ENCODE assay signal across 9 mouse cellular contexts in genomic region chr1:180334541-180334940, GRCm38 (mm10). TPM values are rescaled to one million over a fixed set of nuclear protein-coding genes. Genes with fewer than 3 reads are reported as not detected.
DNase-seq lines count a peak whose midpoint lies in the region; ATAC-seq and TF ChIP-seq lines count a peak whose summit lies in the region.
"Had no signal": no experiment of that assay in that cellular context is flagged by ENCODE, and none has a peak within 500 bp of the region (broad histone marks: within the 10 kb centered on the region; RNA-seq: fewer than 3 reads in every experiment).

No protein-coding gene starts in this region.

- peaks cover 22% of the 10 kb centered on the region for H3K79me2 ChIP-seq in MEL (ENCODE audit: control insufficient read depth, insufficient read depth, low read length, poor library complexity)

- H3K27ac ChIP-seq in kidney, adult 2 months (ENCODE audit: insufficient read depth, low read depth, low read length) = peak overlapping the region; percentile 20; the same call in 1 of the 2 replicates
- no peak overlapping the region for H3K27ac ChIP-seq in MEL (ENCODE audit: control insufficient read depth, low read depth, low read length)
- H3K27ac ChIP-seq in limb, embryonic 15.5 days = no peak overlapping the region

- ATAC-seq in limb, embryonic 15.5 days (ENCODE audit: insufficient number of reproducible peaks, low FRiP score, low TSS enrichment, low read depth) = no peak

- TF ChIP-seq CTCF in kidney, adult 2 months (conservative IDR thresholded peaks at IDR 0.05; ENCODE audit: insufficient read depth, insufficient read length, low read depth, low read length) = no peak
- no peak for TF ChIP-seq CTCF in MEL (IDR thresholded peaks at IDR 0.05 in 2 of 3, conservative IDR thresholded peaks at IDR 0.05 in 1 of 3; ENCODE audit: control insufficient read depth in 1 of 3, insufficient read depth in 1 of 3, low read depth in 2 of 3, low read length in 3 of 3, poor library complexity in 1 of 3, severe bottlenecking in 1 of 3)

- TF ChIP-seq POLR2A in kidney, adult 2 months (IDR thresholded peaks at IDR 0.05; ENCODE audit: low read depth, low read length) = no peak
- TF ChIP-seq POLR2A in MEL (IDR thresholded peaks at IDR 0.05; ENCODE audit: control insufficient read depth in 1 of 2, insufficient read depth in 1 of 2, low read depth in 1 of 2, low read length in 2 of 2, poor library complexity in 1 of 2) = no peak

- H3K36me3 ChIP-seq in kidney, adult 2 months (ENCODE audit: control insufficient read depth, insufficient read depth, low read length) = peaks cover 2% of the 10 kb centered on the region; the same call in 1 of the 2 replicates
- H3K36me3 ChIP-seq in MEL (ENCODE audit: control insufficient read depth in 1 of 2, insufficient read depth in 2 of 2, low read length in 2 of 2) = peaks cover 0 to 38% of the 10 kb centered on the region in 2 experiments; a peak in 2 of 4 replicates
- H3K36me3 ChIP-seq in limb, embryonic 15.5 days = peaks cover 13% of the 10 kb centered on the region

- H3K9ac ChIP-seq in MEL (ENCODE audit: control insufficient read depth, low read depth, low read length, poor library complexity, severe bottlenecking) = no peak overlapping the region
- no peak overlapping the region for H3K9ac ChIP-seq in limb, embryonic 15.5 days

- H3K4me3 ChIP-seq in kidney, adult 2 months (ENCODE audit: insufficient read depth, low read depth, low read length) = peak overlapping the region; percentile 36; the same call in 1 of the 2 replicates
- H3K4me3 ChIP-seq in MEL (ENCODE audit: control insufficient read depth in 1 of 2, insufficient read depth in 1 of 2, low read depth in 2 of 2, low read length in 2 of 2) = no peak overlapping the region
- peak overlapping the region; percentile 76; the same call in 1 of the 2 replicates for H3K4me3 ChIP-seq in limb, embryonic 15.5 days

- DNase-seq in kidney, adult 2 months = no peak
- no peak for DNase-seq in kidney, postnatal 25 days
- DNase-seq in A20 (ENCODE audit: low read depth, low spot score) (peak; percentile 52), MEL (ENCODE audit: low read depth, low spot score) (peak; percentile 28), MN1 (ENCODE audit: low spot score) (no peak)
- no peak for DNase-seq in right cerebral cortex, adult 2 months (ENCODE audit: low spot score in 2 of 2)
- DNase-seq in thymus, postnatal 4 days = no peak
- DNase-seq: gastrocnemius, postnatal 25 days had no signal

- peak overlapping the region; percentile 76 for H3K4me2 ChIP-seq in limb, embryonic 15.5 days

- no peak; a peak in 1 of 4 replicates for TF ChIP-seq EP300 in MEL (IDR thresholded peaks at IDR 0.05; ENCODE audit: low read depth in 1 of 2, low read length in 2 of 2)

- H3K9me3 ChIP-seq in MEL (replicated peaks; ENCODE audit: insufficient read depth, low read length) = no peaks in the 10 kb centered on the region
- no peaks in the 10 kb centered on the region for H3K9me3 ChIP-seq in limb, embryonic 15.5 days

- no peaks in the 10 kb centered on the region for H3K27me3 ChIP-seq in kidney, adult 2 months (replicated peaks; ENCODE audit: control insufficient read depth, insufficient read depth, low read length)
- H3K27me3 ChIP-seq in MEL (ENCODE audit: control insufficient read depth in 1 of 2, insufficient read depth in 2 of 2, low read length in 2 of 2) = no peaks in the 10 kb centered on the region
- H3K27me3 ChIP-seq in limb, embryonic 15.5 days = no peaks in the 10 kb centered on the region

- TF ChIP-seq RAD21 in MEL (IDR thresholded peaks at IDR 0.05; ENCODE audit: low read depth, low read length) = no peak

- 77% methylated on average over 6 of the region's 6 CpGs for WGBS in kidney, adult 2 months
- WGBS in limb, embryonic 15.5 days = 78% methylated on average over 6 of the region's 6 CpGs

- H3K4me1 ChIP-seq in kidney, adult 2 months (ENCODE audit: control insufficient read depth, insufficient read depth, low read length) = peaks cover 19% of the 10 kb centered on the region
- H3K4me1 ChIP-seq in MEL (ENCODE audit: control insufficient read depth in 1 of 2, insufficient read depth in 2 of 2, low read length in 2 of 2) = peaks cover 10 to 39% of the 10 kb centered on the region in 2 experiments
- peaks cover 65% of the 10 kb centered on the region for H3K4me1 ChIP-seq in limb, embryonic 15.5 days

TF ChIP-seq in MEL, 35 proteins besides CTCF, POLR2A, EP300 and RAD21:
- TF ChIP-seq KAT2A (conservative IDR thresholded peaks at IDR 0.05; ENCODE audit: low read depth, low read length) (no peak), ZC3H11A (IDR thresholded peaks at IDR 0.05; ENCODE audit: low read depth, low read length) (no peak), GABPA (IDR thresholded peaks at IDR 0.05; ENCODE audit: low read depth, low read length) (no peak), GATA1 (IDR thresholded peaks at IDR 0.05; ENCODE audit: low read depth, low read length) (no peak), BHLHE40 (IDR thresholded peaks at IDR 0.05; ENCODE audit: borderline replicate concordance, low read depth, low read length) (no peak), SMC3 (IDR thresholded peaks at IDR 0.05; ENCODE audit: low read depth, low read length) (no peak), RCOR1 (IDR thresholded peaks at IDR 0.05; ENCODE audit: low read depth, low read length) (no peak), JUND (IDR thresholded peaks at IDR 0.05; ENCODE audit: low read depth, low read length) (no peak)

RNA-seq across cellular contexts. Expression of gene Itpkb, which starts 4.3 kb away (rescaled TPM):
- polyA plus RNA-seq in kidney, adult 2 months (2012; rRNA removed) = 14.1 and 14.9 TPM in 2 replicates
- 3.4 and 3.7 TPM in 2 replicates for total RNA-seq in MEL (2012; rRNA removed)
- 1 to 10 TPM in 1 of 2 experiments, not detected in 1; 9.2 TPM for polyA plus RNA-seq in MEL (2012; ENCODE audit: insufficient read depth in 1 of 2, insufficient read length in 2 of 2, low read depth in 1 of 2, low replicate concordance in 2 of 2, missing spikeins in 1 of 2)
- polyA plus RNA-seq in limb, embryonic 15.5 days (2015; fragmentation: Nextera tagmentation; extraction: Ambion mirVana) = 12.7 and 15.1 TPM in 2 replicates

Comparison
In these comparisons a context has a peak if more than half of its experiments do, and no peak if none do; other contexts are left out.
1. DNase-seq: peak in A20 (single experiment) and MEL (single experiment); none in kidney, adult 2 months (single experiment), kidney, postnatal 25 days (0 of 2), right cerebral cortex, adult 2 months (0 of 2), MN1 (single experiment) and thymus, postnatal 4 days (single experiment).
2. H3K4me3 ChIP-seq: peak in kidney, adult 2 months (single experiment) and limb, embryonic 15.5 days (single experiment); none in MEL (0 of 2).